Mouse (Mus musculus): ENCODE data around the gene A030014E15Rik.
"Not testable (repeated sequence)": the region's sequence is repeated elsewhere in the genome, so short reads cannot be mapped to it uniquely, and the experiment has no call there.

GRCm38 (mm10) chr1:82942505-82942904, 17.8 kb downstream of the A030014E15Rik start:
- TF ChIP-seq POLR2A, CTCF (IDR thresholded peaks at IDR 0.05; ENCODE audit: insufficient read depth, low read depth, low read length): not testable (repeated sequence)

Measured in olfactory bulb, adult 2 months (tissue).